Mouse (Mus musculus) CD4-positive, CD25-positive, alpha-beta regulatory T cell, adult 4 months (primary cell): ENCODE data around the gene Nebl. TPM values are rescaled to one million over a fixed set of nuclear protein-coding genes. Genes with fewer than 3 reads are reported as not detected.

Source experiments
- ATAC-seq: one replicate; pipeline ENCODE4 v1.8.0; 2017
- polyA plus RNA-seq, 2 experiments: library from polyadenylated mRNA; unstranded; fragments of 100-300 nt; shearing (Covaris generic); gene quantifications; one replicate each; pipeline ENCODE4 v1.2.1; 2017

Nebl gene
- 1 to 10 TPM; 7.5 to 9.7 TPM for polyA plus RNA-seq

DNA sequence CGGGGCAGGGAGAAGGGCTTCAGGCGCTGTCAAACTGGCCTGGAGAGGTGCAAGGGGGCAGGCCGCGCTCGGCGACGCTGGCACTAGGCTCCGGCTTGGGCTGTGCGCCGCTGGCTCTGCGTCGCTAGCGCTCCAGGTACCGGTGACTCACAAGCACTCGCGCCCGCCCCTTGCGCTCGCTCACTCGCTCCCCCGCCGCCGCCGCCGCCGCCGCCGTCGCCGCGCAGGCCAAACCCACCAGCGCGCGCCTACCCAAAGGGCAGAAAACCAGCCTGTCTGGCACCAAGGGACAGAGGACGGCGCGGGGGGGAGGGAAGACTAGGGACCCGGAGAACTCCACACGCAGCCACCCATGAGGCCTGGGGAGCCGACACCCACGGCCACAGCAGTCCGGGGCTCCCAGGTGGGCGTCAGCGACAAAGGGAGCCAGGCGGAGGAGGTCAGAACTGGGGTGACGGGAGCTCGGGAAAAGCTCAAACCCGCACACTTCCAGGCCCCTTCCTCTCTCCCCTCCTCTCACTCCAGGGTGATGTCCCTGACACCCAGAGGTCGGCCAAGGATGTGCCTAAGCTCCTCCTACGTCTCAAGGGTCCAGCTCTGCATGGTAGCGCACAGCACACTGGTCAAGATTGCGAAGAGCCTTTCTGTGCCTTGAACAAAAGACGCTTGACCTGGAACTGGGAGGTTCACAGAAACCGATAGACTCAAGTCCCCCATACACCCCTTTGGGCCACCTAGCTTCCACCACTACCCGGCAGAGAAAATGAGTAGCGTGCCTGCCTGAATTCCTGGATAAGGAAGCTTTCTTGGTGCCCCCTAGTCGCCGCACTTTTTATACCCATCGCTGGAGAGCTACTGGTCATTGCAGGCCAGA is at the start of gene Nebl:
Gene Nebl, minus strand, starts transcription at position 508 of the 874 bp plus-strand sequence.
- peak; percentile 86 for ATAC-seq

DNA sequence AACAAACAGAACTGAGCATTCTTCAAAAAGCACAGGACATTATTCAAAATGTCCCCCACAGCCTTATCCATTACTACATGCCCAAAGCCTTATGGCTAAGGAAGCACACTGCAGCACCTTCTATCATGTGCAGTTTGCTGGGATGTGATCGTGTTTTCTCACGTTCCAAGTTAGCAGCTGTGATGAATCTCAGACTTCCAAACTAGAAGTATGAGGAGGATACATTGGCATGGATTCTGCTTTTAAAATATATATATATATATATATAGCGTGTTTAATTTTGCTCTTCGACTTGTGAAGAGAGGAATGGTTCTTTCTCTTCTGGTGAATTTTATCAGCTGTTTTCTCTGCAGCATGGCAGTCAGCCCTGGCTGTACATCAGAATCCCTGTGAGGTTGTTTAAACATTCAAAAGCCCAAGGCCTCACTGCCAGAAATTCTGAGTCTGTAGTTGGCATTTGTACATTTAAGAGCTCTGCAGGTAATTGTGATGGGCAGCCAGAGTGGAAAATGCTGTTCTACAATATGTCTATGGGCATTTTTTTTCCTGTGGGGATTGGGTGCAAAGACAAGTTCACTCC is 39.1 kb upstream of the Nebl start:
- no peak for ATAC-seq

- ATAC-seq = no peak
Measured at GRCm38 (mm10) chr2:17769242-17769755, 38.0 kb upstream of the Nebl start.

- ATAC-seq = no peak
Measured at GRCm38 (mm10) chr2:17756271-17756670, 25.0 kb upstream of the Nebl start.

- ATAC-seq = peak; percentile 27
Measured at GRCm38 (mm10) chr2:17742051-17742763, 10.9 kb upstream of the Nebl start.

DNA sequence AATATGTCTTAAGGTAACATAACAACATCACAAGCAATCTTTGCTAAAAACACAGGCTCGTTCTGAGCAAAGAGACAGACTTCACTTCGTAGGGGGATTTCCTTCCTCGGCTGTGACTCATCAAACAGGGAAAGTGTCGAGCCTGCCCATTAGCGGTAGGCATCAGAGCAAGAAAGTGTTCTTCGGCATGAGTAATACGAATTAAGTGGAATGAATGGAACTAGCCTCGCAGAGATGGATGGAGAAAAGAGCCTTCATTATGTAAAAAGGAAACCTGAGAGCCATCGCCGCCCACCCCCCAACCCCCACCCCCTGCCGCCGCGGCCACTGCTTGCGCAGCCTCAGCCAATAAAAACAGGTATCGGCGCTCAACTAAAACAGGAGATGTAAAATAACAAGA is 10.3 kb upstream of the Nebl start:
- ATAC-seq = peak; percentile 95

- no peak for ATAC-seq
Measured at GRCm38 (mm10) chr2:17740454-17740853, 9.2 kb upstream of the Nebl start.

GRCm38 (mm10) chr2:17732210-17732609 is 946 bp upstream of the Nebl start:
- no peak for ATAC-seq

DNA sequence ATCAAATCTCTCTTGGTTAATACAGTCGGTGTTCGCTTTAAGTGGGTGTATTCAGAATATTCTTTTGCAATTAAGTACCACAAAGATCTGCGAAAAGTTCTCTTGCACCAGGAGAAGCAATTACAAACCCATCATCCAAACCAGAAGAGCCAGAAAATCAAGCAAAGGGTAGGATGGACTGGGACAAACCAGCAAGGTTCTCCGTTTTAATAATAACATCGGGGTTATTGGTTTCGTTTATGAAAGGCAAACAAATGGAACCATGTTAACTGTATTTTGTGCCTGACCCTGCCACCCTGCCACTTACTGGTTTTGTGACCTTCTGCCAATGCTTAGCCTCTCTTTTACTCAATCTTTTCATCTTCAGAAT is 552 bp upstream of the Nebl start:
- ATAC-seq = no peak

GRCm38 (mm10) chr2:17730648-17730956 is 662 bp downstream of the Nebl start:
- ATAC-seq = peak; percentile 41

DNA sequence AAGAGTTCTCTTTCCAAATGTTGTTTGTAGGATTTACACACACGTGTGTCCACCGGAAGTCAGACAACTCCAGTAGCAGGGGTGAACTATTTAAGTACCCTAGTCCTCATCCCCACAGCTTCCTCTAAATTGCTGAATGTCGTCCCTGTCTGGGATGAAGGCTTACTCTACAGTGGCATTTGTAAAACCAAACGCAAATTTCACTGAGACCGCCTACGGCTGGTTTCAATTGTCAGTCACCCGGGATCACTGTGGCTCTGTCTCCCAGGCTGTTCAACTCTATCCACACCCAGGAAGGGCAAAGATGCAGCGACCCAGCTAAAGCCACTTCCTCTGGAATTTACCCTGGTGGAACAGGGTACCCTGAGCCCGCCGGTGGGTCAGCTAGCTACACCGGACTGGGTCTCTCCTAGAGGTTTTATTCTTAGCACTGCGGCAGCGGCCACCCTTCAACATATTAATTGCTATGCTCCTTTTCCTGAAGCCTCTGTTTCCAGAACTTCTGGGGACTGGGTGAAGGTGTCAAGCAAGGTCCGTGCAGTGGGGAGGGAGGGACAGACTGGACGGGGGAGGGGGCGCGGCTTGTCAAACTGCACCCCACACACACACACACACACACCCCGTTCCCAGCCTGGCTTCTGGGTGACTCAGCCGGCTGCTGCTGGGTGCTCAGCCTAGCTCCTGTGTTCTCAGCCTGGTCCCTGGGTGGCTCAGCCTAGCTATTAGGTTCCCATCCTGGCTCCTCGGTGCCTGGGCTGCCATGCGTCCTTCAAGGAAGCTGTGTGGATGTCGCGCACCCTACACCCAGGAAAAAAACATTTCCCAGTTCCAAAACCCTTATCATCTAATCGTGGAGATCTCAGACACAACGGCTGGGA is 1.3 kb downstream of the Nebl start:
- ATAC-seq = peak; percentile 30

- no peak for ATAC-seq
Measured at GRCm38 (mm10) chr2:17724405-17724804, 6.9 kb downstream of the Nebl start.

DNA sequence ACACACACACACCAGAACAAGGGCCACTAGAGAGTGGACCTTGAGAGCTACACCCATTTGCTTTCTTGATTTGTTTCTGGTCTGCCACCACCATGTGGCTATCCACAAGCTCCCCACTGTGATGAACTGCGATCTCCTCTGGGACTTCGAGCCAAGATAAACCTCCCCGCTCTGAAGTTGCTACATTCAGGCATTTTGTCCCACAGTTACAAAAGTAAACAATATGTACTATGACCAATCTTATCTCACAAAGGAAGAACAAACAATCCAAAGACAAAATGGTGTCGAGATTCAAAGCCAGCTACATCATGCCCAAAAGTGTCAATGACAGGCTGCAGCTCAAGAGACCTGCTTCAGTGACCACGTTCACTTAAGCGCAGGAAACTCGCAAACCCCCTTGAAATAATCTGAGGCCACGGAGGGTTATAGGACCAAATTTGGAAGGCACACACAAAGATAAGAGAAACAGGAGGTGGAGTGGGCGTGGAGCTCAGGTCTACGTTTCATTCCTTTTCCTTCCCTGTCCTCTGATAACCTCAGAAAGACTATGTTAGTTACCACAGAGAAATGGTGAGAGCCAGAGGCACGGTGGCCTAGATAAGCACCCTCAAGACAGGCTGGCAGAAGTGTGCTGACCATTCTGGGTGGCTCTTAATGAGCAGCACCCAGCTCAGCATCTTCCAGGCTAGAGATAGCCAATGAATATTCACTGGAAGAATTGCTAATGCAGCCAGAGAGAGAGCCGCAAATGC is 7.8 kb downstream of the Nebl start:
- ATAC-seq = no peak

GRCm38 (mm10) chr2:17721177-17721715 is 10.0 kb downstream of the Nebl start:
- ATAC-seq = no peak

DNA sequence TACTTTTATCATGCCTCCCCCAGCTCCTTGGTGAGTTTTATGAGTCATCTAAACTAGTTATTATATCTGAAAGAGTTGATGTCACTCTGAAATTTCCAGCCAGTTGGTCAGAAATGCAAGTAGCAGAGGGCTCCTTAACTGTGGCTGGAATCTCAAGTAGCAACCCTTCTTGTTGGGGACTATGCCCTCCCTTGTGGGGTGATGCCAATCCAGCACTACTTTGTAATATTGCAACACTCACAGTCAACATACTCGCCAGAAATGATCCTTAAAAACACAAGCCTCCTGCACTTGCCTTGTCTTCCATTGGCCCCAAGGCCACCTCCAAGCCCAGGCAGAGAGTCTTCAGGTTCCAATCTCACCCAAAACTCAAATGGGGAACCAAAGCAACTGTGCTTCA is 13.0 kb downstream of the Nebl start:
- no peak for ATAC-seq

DNA sequence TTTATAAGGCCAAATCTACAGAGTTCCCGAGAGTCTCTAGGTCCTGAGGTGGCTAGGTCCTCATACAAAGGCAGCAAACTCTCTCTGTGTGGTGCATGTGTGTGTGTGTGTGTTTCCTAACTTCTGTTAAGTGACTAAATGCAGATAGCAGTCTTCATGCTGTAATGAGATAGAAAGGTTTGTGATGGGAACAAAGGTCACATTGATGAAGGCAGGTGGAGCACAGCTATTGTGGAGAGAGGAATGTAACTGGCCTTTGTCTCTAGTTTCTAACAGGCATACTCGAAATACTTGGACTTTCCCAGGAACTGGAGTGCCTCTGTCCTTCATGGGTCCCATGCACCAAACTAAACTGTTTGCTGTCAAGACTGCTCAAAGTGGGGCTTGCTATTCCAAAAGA is 14.1 kb downstream of the Nebl start:
- no peak for ATAC-seq

DNA sequence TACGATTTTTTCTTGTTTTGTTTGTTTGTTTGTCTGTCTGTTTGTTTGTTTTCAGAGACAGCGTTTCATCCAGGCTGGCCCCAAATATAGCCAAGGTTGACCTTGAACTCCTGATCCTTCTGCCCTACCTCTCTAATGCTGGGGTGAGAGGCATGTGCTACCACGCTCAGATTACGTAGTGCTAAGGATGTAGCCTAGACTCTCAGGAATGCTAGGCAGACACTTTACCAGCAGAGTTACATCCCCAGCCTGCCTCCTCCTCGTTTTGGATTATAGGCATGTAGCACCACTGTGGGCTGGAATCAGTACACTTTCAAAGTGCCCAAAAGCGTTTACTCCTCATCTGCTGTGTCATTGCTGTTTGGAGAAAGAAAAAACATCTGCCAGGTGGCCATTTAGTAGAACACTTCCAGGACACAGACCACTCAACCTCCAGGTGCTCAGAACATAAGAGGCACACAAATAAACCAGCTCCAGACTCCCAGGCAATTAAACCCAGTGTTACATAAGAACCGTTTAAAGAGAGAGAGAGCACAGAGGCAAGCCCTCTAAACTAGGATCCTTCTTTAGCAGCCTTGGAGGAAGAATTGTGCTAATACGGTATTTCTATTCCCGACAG is 16.0 kb downstream of the Nebl start:
- no peak for ATAC-seq

GRCm38 (mm10) chr2:17714661-17715060 is 16.6 kb downstream of the Nebl start:
- no peak for ATAC-seq

GRCm38 (mm10) chr2:17714124-17714523 is 17.1 kb downstream of the Nebl start:
- no peak for ATAC-seq

GRCm38 (mm10) chr2:17711216-17711615 is 20.0 kb downstream of the Nebl start:
- ATAC-seq = no peak

DNA sequence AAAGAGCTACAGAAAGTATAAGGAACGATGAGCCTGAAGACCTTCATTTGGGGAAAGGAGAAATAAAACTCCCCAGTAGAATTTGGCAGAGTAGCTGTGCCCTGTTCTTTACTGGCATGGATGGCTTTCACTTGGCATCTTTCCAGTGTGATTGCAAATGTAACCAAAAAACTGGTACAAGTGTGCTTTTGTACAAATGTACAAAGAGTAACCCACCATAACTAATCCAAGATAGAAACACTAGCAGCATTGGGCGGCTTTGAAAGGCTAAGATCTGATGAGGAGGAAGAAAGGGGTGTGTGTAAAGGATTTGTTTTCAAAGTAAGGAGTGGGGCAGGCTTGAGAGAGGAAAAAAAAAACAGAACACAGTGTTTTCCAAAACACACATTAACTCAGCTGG is 21.2 kb downstream of the Nebl start:
- ATAC-seq = no peak
